Mouse (Mus musculus) left cerebral cortex, postnatal 4 days (tissue): ENCODE data around the gene Dscaml1. TPM values are rescaled to one million over a fixed set of nuclear protein-coding genes. Genes with fewer than 3 reads are reported as not detected.

ENCODE experiments used
- DNase-seq: peaks from one replicate; pipeline ENCODE4 v3.0.0-alpha.2; 2022
- intact Hi-C: fragments of 180-260 bp; cut with DNase I; formaldehyde crosslinking; loops from one replicate; pipeline ENCODE4 v1.15.1; 2025
- total RNA-seq, 2 experiments: library from RNA; stranded (reverse); gene quantifications; 2 replicates each; pipeline ENCODE4 v1.2.3; 2021

Dscaml1 gene
- total RNA-seq, 2 experiments from 2014 or later, result 46.6 to 49.1 TPM

GRCm38 (mm10) chr9:45608097-45609031 lies 181.9 kb downstream of the Dscaml1 start:
- intact Hi-C loops, result no loop called here
- DNase-seq, result peak; percentile 74

- intact Hi-C loops, result no loop called here
- no peak for DNase-seq
Observed at GRCm38 (mm10) chr9:45610336-45611060, 184.1 kb downstream of the Dscaml1 start.

- no peak for DNase-seq
- intact Hi-C loops, result no loop called here
Observed at GRCm38 (mm10) chr9:45614616-45615015, 188.2 kb downstream of the Dscaml1 start.

DNA sequence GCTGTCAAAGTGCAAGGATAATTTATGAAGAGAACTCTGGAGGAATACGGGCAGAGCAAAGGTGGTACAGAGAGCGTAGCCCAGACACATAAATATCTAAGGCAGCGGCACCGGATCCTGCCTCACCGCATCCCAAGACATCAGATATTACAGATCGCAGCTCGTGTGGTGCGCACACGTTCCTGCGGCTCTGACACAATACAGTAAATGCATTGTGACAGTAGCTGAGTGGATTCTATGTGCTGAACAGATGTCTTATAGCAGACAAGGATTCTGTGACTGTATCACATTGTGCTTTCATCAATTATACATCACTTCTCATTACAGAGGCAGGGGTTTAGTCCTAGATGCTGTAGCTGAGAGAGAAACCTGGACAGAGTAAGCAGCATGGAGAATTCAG lies 191.5 kb downstream of the Dscaml1 start:
- no peak for DNase-seq
- intact Hi-C loops, result no loop called here

DNA sequence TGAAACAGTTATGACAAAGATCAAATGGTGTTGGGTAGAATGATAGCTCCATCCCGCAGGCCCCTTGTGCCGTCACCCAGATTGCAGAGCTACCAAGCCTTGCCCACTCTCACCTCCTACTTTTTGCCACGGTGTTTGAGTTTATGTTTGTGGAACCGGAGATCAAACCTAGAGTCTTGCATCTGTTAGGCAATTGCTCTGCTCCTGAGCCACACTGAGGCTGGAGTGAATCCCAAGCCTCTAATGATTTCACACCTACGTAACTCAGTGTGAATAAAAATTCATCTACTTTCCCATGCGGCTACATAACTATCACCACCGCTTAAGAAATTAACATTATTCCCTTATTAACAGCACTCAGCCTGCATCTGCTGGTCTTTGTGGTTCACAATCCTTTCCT lies 192.0 kb downstream of the Dscaml1 start:
- no peak for DNase-seq
- intact Hi-C loops, result no loop called here

GRCm38 (mm10) chr9:45620049-45620448 lies 193.6 kb downstream of the Dscaml1 start:
- intact Hi-C loops, result no loop called here
- DNase-seq, result peak; percentile 54

- no peak for DNase-seq
- intact Hi-C loops, result no loop called here
Observed at GRCm38 (mm10) chr9:45620920-45621319, 194.5 kb downstream of the Dscaml1 start.

DNA sequence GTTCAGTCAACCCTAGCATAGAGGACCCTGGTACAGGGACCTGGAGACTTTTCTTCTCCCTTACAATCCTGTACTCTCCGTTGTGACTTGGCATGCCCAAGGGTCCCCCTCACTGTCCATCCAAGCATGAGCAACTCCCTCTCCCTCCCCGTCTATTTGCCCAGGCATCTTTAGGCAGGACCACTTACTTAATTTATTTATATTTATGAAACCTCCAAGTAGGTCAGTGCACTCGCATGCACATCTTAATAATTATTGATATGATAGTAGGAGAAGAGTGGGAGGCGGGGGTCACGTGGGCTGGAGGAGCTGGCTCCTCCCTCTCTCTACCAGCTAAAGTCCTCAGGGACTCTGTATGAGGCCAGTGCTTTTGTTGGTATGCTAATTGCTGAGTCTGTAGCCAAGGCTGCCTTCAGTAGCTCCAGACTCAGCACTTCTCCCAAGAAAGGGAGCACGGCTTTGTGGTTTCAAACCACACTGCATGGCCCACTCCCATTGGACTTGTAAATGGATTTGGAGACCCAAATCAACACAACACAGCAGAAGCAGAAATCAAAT lies 199.5 kb downstream of the Dscaml1 start:
- no peak for DNase-seq
- intact Hi-C loops, result no loop called here

DNA sequence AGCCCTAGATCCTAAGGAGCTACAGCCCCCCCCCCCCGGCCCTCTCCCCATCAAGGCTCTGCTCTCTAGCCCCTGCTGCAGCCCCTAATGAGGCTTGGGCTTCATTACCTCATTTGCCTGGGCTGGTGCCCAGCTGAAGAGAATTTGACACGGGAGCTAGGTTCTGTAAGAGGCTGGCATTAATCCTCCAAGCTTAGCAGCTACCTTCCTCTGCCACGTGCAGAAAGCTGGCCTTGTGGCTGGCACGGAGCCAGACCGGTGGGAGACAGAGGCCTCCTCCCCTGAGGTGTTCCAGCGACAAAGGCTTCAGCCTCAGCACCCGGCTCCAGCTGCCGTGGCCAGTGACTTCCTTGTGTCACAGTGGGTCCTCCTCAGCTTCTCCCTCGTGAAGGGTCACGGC lies 206.1 kb downstream of the Dscaml1 start:
- DNase-seq, result peak; percentile 83

DNA sequence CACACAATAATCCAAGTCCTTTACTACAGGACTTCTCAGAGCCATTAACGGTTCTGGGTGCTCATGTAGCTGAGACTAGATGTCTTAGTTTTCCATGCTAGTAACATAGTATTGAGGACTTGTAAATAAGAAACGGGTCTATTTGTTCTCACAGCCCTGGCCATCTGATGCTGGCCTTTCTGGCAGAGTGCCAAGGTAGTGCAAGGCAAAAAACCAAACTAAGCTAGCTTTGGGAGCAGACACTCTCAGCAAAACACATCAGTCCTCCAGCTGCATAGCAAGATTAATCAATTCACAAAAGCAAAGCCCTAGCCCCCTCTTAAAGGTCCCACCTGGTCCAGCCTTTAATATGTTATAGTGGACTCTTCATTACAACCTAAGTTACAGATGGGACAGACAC lies 206.6 kb downstream of the Dscaml1 start:
- intact Hi-C loops, result no loop called here
- peak; percentile 71 for DNase-seq

More for the DNA sequence above, 206.1 kb downstream of the Dscaml1 start:
- intact Hi-C loops, result no loop called here

DNA sequence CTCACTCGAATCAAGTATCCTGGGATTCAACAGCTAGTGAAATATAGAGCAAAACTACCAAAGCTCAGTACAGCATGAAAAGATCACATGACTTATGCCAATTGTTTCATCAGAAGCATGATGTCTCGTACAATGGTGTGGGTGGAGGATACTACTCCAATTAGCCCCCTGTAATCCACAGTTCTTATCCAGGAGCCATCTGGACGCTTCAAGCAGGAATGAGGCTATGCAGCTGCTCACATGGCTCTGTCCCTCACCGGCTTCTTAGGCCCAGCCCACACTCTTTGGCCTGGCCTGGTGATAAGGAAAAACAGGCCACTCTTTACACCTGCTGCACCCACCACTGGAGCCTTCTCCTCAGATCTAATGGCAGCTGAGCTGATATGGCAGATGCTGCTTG lies 208.6 kb downstream of the Dscaml1 start:
- peak; percentile 34 for DNase-seq
- intact Hi-C loops, result no loop called here

DNA sequence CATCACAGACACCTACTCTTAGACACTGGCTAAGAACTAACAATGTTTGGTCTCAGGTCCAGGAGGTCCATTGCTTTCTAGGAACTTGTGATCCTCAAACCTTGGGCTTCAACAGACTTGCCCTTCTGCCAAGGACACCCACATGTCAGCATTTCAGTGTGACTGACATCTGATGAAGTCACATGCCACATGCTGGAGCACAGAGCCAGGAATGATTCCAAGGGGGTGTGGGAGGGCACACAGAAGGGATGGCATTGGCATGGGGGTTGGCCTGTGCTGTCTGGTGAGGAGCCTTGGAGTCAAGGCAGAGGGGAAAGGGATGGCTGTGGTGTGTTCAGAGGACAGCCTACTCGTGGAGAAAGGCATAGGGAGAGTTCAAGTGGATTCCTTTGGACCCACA lies 210.9 kb downstream of the Dscaml1 start:
- DNase-seq, result peak; percentile 43
- intact Hi-C loops, result no loop called here

DNA sequence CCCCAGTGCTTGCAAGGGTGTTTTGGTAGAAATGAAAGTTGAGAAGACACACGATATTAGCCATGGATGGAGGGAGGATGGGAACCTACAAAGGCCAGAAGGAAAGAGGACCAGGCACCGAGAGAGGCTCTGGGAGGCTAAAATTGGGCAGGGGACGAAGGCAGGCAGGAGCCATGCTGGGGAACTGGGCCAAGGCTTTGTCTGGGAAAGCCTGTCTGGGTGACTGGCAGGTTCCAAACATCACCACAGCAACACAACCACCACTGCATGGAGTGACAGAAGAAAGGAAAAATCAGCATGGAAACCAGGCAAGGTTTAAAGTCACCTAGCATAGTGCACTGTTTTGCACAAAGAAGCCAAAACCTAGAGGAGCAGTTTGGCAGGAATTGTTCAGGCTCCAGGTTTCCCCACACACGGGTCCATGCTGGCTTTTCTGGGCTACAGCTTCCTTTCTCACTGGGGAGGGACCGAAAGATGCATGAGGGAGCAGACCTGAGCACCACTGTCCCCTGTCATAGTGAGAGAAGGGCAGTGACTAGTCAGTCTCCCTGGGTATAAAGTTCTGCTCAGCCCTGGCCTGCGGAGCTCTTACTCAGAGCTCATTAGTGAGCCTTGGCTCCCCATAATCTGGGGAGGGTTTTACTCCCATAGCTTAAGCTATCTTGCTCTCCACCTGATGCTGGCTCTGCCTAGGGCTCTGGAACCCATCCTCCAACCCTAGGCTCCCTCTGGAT lies 211.9 kb downstream of the Dscaml1 start:
- DNase-seq, result peak; percentile 49
- intact Hi-C loops, result no loop called here

DNA sequence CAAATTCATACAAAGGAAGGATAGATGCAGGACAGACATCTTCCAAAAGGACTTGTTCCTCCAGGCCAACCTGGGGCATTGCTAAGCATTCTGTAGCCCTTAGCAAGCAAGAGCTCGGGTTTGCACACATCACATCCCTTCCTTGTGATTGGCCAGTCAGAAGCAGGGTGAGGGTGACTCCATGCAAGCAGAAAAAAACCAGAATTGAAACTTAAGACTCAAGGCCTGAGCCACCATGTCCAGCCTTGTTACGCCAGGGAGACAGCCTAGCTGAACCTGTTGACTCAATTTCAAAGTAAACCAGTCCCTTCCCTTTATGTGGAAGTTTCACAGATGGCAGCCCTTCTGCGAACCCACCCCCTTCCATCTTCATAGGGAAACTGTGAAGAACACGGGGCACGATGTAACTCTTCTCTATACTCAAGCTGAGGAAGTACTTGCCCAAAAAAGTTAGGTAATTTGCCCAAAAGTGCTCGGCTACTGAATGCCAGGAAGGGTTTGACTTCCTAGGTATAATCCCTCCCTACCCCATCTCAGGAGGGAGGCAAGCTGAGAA lies 218.5 kb downstream of the Dscaml1 start:
- DNase-seq, result no peak
- intact Hi-C loops, result no loop called here

DNA sequence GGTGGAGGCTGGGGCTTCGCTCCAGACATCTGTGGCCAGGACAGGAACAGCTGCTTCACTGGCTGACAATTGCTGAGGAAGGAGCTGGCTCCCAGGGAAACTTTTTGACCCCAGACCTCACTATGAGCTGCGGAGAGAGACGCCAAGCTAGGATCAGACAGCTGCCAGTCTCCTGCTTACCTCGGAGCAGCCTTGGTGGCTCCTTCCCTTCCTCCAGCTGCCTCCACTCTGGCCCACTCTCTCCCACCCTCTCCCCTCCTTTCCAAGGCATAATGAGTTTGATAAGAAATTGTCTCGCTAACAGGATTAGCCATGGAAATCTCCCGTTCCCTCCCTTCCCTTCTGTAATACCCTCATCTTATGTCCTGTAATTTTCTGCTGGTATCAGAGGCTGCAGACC lies 219.1 kb downstream of the Dscaml1 start:
- intact Hi-C loops, result no loop called here
- DNase-seq, result no peak

GRCm38 (mm10) chr9:45651078-45651809 lies 224.8 kb downstream of the Dscaml1 start:
- DNase-seq, result no peak
- intact Hi-C loops, result no loop called here

DNA sequence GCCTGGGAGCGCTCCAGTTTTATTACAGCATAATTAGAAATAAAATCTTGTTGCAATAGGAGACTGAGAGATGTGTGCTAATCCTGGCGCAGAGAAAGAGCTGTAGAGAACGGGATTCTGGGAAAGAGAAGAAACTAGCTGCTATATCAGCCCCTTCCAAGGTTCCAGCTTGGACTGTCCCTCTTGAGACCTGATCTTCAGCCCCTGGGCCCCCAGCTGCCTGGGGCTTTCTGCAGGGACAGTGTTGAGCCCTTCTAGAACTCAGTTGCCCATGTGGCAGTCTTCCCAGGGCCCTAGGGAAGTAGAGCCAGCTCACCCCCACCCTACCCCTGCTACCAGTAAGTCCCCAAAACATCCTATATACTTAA lies 225.4 kb downstream of the Dscaml1 start:
- no peak for DNase-seq
- intact Hi-C loops, result no loop called here

GRCm38 (mm10) chr9:45657172-45658062 lies 231.0 kb downstream of the Dscaml1 start:
- intact Hi-C loops, result no loop called here
- no peak for DNase-seq

DNA sequence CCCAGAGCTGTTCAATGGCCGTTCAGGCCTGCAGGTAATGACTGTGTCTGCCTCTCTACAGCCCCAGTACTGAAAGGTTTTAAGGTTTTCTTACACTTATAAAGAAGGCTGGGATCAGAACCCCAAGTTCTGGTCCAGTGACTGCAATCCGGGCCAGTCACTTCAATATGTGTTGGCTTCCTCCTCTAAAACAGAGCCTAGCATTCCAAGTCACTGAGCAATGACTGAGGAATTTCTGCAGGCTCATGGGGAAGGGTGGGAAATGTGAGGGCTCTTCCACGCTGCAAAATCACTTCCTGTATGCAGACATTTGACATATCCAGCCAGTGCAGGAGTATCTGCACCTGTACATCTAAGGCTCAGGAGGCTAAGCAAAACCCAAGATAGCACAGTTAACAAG lies 233.8 kb downstream of the Dscaml1 start:
- intact Hi-C loops, result no loop called here
- DNase-seq, result no peak
